Mouse (Mus musculus): ENCODE data around the gene D17H6S53E.

DNA sequence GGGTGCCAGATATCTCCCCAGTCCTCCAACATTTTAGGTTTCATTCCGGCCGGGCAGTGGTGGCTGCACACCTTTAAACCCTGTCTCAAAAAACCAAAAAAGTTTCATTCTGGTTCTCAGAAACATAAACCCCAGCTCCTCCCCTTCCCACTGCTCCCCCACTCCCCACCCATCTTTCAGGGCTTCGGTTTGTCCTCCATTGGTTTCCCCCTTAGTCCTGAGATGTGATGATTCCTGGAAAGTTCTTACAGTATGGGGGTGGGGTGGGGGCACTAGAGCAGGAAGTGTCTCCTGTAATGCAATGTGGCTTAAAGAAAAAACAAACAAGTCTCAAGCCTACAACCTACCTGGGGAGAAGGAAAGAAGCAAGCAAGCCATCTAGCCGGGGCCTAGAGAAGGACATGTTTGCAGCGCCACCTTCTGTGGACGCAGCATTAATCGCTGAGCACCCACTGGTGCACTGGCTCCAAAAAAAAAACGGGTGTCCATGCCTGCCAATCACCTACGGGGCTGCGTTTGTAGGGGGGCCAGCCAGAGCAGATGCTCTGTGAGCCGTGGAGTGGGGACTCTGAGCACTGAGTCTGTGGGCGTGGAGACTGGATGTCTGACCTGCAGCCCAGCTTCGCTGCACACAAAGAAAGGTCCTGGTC is 20.3 kb upstream of the D17H6S53E start:
- peak; percentile 59 for TF ChIP-seq CTCF (IDR thresholded peaks at IDR 0.05; ENCODE audit: low read depth)
- no peak for TF ChIP-seq EP300 (IDR thresholded peaks at IDR 0.05; ENCODE audit: low read depth)

Data from heart, postnatal 0 days (tissue).